Mouse (Mus musculus) 3134 (cell line): ENCODE data around the gene Id3.
"Not testable (repeated sequence)": the region's sequence is repeated elsewhere in the genome, so short reads cannot be mapped to it uniquely, and the experiment has no call there.

Source experiments
- DNase-seq: peaks from one replicate; pipeline ENCODE4 v3.0.0-alpha.2; 2011; ENCODE audit warnings: low spot score; ENCODE audit not compliant: insufficient read length; ENCODE audit errors: extremely low read depth

The Id3 gene

DNA sequence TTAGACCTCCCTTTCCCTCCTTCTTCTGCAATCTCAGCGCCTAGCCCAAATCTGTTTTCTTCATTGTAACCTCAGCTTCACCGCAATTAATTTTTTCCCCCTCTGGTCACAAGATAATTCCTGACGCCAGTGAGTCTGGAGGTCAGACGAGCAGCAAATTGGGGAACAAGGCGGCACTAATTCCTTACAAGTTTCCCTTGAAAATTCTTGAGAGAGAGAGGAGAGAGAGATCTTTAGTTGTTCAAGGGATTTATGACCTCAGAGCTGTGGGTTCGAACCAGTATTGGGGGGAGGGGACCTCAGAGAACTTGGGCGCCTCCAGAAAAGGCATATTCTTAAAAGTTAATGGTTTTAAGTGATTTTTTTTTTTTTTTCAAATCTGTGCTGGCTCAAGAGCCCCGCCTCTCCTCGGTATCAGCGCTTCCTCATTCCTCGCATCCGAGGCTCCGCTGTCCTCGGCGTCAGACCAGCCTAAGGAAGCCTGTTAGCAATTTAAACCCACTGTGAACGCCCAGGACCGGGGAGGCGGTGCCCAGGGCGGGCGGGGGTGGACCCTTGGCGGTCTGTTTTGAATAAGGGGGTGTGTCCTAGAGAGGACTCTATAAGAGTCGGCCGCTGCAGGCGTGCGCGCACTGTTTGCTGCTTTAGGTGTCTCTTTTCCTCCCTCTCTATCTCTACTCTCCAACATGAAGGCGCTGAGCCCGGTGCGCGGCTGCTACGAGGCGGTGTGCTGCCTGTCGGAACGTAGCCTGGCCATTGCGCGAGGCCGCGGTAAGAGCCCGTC lies at the start of gene Id3:
Gene Id3 (plus strand): TSS at position 305 of the 784 bp plus-strand sequence.
- DNase-seq: peak; percentile 99

DNA sequence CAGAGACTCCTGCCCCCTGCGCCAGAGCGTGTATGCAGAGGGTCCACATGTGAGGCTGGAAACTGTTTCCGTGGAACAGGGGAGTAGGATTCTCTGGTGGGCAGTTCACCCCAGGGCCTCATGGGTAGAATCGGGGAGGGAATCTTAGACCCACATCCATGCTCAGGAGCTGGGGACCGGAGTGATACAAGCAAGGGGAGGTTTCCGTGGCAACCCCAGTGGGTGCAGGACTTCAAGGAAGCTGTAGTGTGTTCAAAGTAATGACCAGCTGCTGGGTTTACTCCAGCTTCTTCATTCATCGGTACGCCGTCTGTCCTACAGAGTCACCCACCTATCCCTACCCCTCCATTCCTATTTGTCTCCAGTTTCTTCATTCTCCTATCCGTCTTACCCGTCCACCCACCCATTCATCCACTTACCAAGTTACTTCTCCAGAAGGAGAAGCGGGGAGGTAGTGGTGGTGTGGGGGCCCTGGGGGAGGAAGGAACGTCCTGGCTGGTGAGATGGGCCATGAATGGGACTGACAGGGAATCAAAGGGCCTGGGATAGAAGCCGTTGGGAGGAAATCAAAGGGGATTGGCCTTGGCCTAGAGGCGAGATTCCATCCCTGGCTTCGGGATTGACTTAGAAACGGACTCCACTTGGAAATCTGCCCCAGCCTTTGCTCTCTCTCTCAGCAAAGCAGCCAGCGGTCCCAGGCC lies 48.6 kb upstream of the Id3 start:
- DNase-seq: no peak

DNA sequence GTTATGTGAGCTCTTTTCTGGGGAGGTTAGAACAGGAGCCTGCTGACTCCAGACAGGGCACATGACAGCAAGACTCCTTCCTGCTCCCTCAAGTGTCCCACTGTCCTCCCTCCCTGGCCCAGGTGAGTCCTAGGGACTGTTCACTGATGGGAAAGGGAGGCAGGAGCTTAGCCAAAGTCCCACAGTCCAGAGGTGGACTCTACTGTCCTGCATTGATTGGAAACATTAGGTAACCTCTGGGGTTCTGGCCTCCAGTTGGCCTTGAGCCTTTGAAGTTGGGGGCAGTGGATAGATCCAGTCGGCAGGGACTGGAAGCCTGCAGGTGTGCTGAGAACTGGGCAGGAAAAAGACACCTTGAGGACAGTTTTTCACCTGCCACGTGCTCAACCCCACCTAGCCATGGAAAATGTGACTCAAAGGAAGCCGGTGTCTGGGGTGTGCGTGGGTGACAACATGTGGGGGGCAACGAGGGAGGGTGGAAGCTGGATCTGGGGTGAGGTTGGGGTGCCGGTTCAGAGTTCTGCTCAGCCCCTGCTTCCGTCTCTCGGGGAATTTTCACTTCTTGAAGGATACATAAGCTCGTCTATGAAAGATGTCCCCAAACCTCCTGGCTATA lies 47.7 kb upstream of the Id3 start:
- no peak for DNase-seq

DNA sequence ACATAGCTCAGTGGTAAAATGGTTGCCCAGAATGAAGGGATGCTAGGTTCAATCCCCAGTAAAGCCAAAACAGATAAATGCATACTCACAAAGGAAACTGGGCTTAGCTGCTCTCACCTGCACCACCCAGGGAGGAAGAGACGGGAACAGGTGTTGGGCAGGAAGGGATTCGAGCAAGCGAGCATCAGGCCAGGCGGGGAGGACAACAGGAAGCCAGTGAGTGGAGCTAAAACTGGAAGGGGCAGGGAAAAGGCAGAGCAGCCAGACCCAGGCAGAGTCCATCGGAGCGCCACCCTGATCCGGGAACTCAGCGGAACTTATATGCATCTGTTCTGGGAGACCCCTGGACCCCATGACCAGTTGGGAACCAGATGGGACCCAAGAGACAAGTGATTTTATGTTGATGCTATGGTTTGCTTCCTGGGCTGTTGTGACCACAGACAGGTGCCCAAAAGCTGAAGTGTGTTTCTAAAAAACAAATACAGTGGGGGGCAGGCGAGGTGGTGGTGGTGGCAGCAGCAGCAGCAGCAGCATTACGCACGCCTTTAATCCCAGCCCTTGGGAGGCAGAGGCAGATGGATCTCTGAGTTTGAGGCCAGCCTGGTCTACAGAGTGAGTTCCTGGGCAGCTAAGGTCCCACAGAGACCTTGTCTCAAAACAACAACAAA lies 46.7 kb upstream of the Id3 start:
- DNase-seq: no peak

DNA sequence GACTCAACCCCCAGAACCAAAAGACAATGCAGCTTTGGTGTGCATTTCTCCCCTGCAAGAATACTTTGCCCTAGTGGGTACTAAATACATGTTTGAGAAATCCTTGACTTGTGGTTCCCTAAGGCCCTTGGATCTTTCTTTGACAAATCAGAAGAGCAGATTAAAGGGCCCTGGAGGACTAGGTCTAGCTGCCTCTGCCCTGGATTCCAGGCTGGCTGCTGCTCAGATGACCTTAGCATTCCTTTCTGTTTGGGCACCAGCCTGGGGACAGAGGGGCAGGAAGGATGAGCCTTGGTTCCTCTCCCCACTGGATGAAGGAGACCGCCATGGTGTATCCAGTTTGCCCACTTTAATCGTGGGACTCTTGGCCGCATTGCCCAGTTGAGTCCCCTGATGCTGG lies 44.9 kb upstream of the Id3 start:
- DNase-seq: no peak

DNA sequence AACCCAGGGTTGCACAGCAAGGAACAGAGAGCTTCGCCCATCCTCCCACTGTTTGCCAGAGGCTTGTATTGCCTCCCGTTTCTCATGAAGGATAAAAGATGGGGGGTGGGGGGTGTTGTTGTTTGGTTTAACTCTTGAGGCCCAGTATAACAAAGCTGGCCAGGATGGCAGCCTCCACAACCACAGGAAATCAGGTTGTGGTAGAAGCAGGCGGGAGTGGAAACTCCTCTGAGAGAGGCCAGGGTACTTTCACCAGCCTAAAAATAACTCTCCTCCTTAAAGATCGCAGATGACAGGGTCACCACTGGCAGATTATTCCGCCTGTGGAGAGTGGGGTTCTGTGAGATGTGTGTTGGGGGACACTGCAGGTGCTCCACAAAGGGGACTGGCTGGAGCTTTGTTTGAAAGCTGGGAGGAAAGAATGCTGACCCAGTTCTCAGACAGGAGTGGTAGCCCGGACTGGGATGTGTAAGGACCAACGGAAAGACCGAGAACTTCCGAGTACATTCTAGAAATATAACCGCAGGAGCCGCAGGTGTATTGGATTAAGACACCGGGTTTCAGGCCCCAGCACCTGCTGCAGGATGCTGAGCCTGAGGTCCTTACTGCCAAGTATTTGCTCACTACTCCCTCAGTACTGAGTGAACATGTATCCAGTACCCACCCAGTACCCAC lies 42.8 kb upstream of the Id3 start:
- DNase-seq: no peak

DNA sequence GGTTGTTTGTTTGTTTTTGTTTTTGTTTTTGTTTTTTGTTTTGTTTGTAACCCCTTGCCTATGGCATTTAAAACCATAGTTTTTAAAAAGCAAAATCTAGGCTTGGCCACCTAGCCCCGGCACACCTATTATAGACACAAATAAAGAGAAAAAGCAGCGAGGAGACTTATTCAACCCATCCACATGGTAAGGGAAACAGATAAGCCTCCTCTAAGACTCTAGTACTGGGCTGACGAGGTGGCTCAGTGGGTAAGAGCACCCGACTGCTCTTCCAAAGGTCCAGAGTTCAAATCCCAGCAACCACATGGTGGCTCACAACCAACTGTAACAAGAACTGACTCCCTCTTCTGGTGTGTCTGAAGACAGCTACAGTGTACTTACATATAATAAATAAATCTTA lies 41.5 kb upstream of the Id3 start:
- DNase-seq: not testable (repeated sequence)

DNA sequence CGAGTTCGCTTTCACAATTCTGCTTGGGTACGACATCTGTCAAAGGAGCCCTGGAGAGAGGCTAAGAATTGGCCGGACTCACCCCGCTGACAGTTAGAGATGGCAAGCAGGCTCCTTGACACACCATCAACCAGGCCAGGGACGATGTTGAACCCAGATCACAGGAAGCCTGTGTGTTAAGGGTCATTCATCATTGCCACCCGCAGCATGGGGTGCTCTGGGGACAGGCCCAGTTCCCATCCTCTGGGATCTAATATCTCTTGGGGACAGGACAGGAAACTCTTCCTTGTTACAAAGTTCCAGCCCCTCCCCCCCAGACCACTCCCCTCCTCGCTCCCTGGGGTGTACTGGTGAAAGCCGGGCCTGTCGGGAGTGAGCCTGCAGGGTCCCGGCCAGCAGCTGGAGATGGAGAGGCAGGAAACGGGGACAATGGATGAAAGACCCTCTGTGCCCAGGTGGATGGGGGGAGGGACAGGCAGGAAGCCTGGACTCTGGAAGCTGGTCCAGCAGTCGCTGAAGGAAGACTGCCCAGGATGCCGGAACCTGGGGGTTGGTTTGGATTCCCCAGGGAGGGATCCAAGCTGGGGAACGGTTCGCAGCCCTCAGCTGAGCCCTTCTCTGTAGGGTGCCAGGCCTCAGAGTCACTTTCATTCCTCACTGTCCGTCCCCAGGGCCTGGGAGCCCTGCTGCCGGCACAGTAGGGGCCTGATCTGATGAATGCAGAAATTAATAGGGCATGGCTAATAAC lies 38.5 kb upstream of the Id3 start:
- DNase-seq: no peak

DNA sequence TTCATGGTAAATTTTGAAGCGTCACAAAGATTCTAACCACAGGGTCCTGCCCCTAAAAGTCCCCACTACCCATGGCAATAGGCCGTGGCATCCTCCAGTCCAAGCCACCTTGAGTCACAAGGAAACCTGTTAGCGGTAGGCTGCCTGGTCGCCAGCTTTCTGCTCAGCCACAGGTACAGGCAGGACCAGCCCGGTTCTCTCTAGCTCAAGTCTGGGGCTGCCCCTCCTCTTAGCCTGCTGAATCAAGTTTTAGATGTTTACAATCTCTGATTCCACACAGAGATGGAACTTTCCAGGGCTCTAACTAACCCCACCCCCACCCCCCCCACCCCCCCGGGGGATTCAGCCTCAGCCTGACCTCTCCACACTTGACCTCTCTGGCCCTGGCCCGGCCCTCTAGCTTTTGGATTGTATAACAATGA lies 36.4 kb upstream of the Id3 start:
- no peak for DNase-seq

DNA sequence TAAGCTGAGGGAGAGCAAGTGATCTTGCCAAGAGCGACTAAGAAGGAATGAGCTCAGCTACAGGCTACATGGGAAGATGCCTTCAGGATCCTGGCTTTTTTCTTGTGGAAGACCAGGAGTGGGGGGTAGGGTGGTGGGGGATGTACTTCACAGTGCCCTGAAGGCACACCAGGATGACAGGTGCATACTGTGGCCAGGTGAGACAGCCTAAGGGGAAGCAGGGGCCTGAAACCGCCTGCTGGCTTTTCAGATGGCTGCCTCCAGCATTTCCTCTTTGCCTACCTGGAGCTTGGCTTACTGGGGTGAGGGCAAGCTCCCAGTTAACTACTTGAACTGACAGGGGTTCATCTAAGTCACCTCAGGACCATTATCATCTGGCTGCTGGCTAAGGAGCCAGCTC lies 34.1 kb upstream of the Id3 start:
- no peak for DNase-seq

DNA sequence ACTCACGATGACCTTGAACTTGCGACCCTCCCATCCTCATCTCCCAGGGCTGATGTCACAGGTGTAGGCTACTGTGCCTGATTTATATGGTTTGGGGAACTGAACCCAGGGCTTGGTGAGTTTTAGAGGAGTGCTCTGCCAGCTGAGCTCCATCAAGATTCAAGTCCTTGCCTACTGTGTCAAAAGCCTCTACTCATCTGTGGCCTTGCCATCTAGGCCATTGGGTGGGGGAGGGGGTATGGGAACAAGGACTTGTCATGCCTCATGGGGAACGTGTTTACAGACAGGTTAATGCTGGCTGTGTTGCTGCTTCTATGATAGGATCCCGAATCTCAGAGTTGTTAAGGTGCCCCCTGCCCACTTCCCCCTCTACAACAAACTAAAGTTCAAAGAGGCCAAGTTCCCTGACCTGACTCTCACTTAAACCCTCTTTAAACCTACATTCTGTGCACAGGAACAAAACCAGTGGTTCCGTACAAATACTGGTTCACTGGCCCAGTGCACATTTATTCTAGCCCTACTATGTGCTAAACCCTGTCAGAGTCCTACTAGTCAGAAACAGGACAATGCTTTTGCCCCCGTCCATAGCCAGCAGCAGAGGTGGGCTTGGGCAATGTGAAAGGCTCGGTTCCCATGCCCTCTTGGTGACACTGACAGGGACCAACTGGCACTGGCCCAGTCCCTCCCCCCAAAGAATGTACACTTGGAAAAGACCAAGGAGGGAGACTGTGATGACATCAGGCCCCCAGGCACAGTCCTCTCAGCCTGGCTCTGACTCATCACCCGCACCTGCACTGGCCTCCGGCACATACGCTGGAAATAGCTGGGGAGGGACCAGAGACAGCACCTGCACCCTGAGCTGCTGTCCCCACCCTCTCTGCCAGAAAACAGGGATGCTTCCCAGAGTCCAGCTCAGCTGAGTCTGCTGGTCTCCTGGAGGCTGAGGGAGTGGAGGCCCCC lies 33.1 kb upstream of the Id3 start:
- peak; percentile 76 for DNase-seq

DNA sequence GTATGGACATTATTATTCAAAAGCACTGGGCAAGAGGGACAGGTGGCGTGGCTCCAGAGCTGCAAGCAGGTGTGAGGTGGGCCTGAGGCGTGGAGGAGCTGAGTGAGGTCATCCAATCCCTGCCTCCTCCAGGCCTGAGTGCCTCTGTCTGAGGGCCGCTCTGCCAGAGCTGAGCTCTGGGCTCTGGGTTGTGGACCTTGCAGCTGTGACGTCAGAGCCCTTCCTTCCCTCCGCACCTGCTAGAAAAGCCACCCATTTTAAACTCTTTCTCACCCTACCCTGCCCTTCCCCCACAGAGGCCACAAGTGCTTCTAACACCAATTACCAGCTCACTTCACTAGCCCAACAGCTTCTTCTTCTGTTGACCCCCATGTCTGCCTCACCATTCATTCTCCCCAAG lies 31.0 kb upstream of the Id3 start:
- no peak for DNase-seq

DNA sequence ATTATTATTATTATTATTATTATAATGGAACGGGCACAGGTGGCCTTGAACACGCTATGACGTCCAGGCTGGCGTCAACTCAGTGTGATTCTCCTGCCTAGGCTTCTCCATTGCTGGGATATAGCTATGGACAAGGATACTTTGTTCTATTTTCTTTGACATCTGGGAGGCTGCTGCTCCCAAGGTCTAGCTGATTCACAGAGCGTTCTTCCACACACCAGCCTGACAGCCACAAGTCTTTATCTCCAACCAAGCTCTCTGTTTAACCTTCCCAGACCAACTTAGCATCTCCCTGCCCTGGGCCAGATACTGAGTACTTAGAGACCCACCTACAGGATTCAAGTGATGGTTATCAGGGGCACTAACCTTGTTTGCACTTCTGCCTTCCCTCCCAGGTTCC lies 28.6 kb upstream of the Id3 start:
- DNase-seq: no peak

DNA sequence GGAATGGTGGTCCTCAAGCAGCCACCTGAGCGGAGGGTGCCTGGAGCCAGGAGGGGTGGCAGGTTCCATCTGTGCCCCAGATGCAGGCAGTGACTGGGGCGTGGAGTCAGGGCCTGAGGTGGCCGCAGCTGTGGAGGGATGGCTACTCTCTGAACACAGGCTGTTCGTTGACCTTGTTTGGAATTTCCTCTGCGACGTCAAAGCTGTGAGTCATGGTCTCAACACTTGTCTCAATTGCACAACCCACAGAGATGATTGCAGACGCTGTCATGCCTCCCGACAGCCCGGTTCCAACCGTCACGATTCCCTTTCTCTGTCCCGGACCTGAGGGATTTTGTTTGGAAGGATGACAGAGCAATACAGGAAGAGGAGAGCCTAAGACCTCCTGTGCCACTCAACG lies 26.3 kb upstream of the Id3 start:
- peak; percentile 90 for DNase-seq

DNA sequence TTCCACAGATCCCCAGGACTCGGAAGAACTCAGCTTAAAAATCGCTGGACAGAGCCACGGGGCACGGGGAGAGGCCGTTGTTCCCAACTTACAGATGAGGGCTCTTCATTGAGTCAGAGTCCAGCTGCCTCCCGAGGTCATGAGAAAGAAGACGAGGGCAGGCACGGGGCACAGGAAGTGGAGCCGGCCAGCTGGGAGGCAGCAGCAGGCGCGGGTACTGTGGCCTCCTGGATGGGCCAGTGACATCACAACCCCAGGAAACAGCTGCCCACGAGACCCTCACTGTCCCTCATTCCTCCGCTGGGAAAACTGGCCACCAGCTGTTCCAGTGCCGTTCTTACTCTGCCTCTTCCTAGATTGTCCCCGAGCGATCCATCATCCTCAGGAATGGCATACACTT lies 23.3 kb upstream of the Id3 start:
- no peak for DNase-seq

DNA sequence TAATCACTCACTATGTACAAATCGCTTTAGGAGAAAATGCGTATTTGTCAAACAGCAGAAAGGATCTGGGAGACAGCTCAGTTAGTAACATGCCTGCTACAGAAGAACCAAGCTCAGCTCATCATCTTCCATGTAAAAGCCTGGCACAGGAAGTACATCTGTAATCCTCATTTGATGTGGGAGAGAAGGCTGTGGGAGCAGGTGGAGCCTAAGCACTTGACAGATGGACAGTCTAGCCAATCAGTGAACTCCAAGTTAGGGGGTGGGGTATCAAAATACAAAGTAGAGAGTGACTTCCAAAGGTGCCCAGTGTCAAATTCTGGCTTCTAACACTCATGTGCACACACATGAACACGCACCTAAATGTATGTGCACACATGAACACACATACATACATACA lies 22.1 kb upstream of the Id3 start:
- DNase-seq: no peak

DNA sequence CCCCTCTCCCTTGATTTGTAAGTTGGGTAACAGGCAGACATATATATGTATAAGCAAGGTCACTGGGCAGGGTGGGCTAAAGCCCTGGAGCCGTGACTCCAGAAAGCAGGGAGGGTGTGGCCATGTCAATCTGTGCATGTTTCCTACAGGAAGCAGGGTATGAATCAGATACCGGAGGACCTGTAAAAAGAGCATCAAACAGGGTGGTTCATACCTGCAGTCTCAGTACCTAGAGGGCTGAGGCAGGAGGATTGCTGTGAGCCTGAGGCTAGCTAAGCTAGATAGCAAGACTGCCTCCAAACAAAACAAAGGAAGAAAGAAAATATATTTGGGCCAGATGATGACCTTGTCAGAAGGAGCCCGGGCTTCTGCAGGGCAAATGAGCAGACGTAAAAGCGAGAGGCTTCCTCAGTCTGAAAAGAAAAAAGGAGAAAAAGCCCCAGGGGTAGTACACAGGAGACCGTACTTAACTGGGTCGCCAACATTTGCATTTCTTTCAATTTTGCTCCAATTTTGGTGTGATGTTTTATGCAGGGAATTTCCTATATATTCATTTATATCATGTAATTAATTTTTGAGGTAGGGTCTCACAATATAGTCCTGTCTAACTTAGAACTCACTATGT lies 21.3 kb upstream of the Id3 start:
- DNase-seq: no peak

DNA sequence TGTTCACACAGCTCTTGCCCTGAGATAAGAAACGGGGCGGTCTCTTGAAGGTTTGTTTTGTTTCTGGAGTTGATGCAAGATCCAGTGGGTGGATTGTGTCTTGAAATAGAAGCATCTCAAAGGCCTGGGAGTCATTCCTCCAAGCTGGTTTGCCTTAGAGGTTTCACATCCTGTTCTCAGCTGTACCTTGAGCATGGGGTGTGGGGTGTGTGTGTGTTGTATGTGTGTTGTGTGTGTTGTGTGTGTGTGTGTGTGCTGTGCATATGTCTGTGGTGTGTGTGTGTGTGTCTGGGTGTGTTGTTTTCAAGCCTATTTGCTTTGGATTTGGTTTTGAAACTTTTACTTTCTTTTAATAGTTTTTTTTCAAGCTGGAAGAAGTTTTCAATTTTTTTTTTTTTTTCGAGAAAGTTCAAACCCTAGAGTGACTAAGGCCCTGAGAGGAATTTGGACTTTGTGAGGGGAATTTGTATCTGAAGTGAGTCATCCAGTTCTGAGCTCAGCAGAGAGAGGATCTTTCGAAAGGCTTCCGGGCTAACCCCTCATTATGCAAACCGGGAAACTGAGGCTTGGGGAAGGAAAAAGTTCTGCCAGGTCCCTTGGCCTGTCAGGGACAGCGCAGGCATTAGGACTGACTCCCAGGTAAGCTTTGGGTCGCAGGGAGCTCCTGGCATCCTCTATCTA lies 20.0 kb upstream of the Id3 start:
- DNase-seq: peak; percentile 67
